In the genomic region with DNA sequence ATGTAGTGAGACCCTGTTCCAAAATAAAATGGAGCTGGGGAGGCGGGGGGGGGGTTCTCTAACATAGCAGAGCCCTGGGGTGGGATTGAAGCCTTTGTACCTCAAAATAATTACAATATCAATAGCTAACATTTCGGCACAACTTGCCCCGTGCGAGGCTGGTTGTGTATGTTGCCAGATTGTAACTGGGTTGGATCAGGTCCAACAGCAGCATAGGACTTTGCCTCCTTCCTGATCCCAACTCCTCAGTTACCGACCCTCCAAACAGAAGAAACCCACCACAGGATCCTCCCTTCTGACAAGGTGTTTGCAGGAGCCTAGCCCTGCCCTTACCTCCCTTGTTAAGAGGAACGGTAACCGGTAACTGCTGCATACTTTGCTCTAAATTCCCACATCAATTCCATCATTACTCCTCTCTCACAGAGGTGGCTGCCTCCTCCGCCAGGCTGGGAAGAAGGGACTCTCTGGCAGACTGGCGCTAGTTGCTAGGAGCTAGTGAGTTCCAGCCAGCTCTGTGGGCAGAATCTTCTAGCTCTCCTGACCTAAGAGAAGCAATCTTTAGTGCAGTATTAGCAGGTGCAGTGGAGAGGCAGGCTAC, we compare ENCODE assay signal across 16 mouse cellular contexts. TPM values are rescaled to one million over a fixed set of nuclear protein-coding genes. Genes with fewer than 3 reads are reported as not detected.
DNase-seq lines count a peak whose midpoint lies in the region; ATAC-seq and TF ChIP-seq lines count a peak whose summit lies in the region.
"Had no signal": no experiment of that assay in that cellular context is flagged by ENCODE, and none has a peak within 500 bp of the region (broad histone marks: within the 10 kb centered on the region; RNA-seq: fewer than 3 reads in every experiment).

No protein-coding gene starts in this region.

- no peak for TF ChIP-seq POLR2A in MEL (IDR thresholded peaks at IDR 0.05; ENCODE audit: control insufficient read depth in 1 of 2, insufficient read depth in 1 of 2, low read depth in 1 of 2, low read length in 2 of 2, poor library complexity in 1 of 2)

- H3K27ac ChIP-seq in forebrain, embryonic 15.5 days (replicated peaks), result peak overlapping the region; percentile 39
- H3K27ac ChIP-seq in forebrain, embryonic 12.5 days, result no peak overlapping the region
- H3K27ac ChIP-seq in left cerebral cortex, adult 2 months, result peak overlapping the region; percentile 34
- H3K27ac ChIP-seq in MEL (ENCODE audit: control insufficient read depth, low read depth, low read length), result no peak overlapping the region
- H3K27ac ChIP-seq: midbrain, embryonic 12.5 days had no signal

- 0 out of 2 replicates have a peak, but pooled peaks cover 3% of the 10 kb centered on the region for H3K36me3 ChIP-seq in forebrain, embryonic 15.5 days
- no peaks in the 10 kb centered on the region for H3K36me3 ChIP-seq in forebrain, embryonic 12.5 days (replicated peaks)
- peaks cover 0 to 30% of the 10 kb centered on the region in 2 experiments; a peak in 2 of 4 replicates for H3K36me3 ChIP-seq in MEL (ENCODE audit: control insufficient read depth in 1 of 2, insufficient read depth in 2 of 2, low read length in 2 of 2)

- H3K27me3 ChIP-seq in forebrain, embryonic 15.5 days, result no peaks in the 10 kb centered on the region
- no peaks in the 10 kb centered on the region; the same call in 1 of the 2 replicates for H3K27me3 ChIP-seq in forebrain, embryonic 12.5 days
- H3K27me3 ChIP-seq in MEL (ENCODE audit: control insufficient read depth in 1 of 2, insufficient read depth in 2 of 2, low read length in 2 of 2), result no peaks in the 10 kb centered on the region
- H3K27me3 ChIP-seq: heart, embryonic 15.5 days; Patski had no signal

- TF ChIP-seq CTCF in left cerebral cortex, adult 2 months (IDR thresholded peaks at IDR 0.05), result no peak
- TF ChIP-seq CTCF in MEL (IDR thresholded peaks at IDR 0.05 in 2 of 3, conservative IDR thresholded peaks at IDR 0.05 in 1 of 3; ENCODE audit: control insufficient read depth in 1 of 3, insufficient read depth in 1 of 3, low read depth in 2 of 3, low read length in 3 of 3, poor library complexity in 1 of 3, severe bottlenecking in 1 of 3), result no peak

- no peaks in the 10 kb centered on the region for H3K79me2 ChIP-seq in MEL (ENCODE audit: control insufficient read depth, insufficient read depth, low read length, poor library complexity)

- 35% methylated on average over 9 of the region's 9 CpGs for WGBS in forebrain, embryonic 15.5 days
- WGBS in forebrain, embryonic 12.5 days, result 58% methylated on average over 9 of the region's 9 CpGs

- intact Hi-C loops in left cerebral cortex, adult 2 months (cut with DNase I), result no loop called here

- H3K4me1 ChIP-seq in forebrain, embryonic 15.5 days, result peaks cover 19% of the 10 kb centered on the region
- 0 out of 2 replicates have a peak, but pooled peaks cover 4% of the 10 kb centered on the region for H3K4me1 ChIP-seq in forebrain, embryonic 12.5 days
- peaks cover 11 to 37% of the 10 kb centered on the region in 2 experiments for H3K4me1 ChIP-seq in MEL (ENCODE audit: control insufficient read depth in 1 of 2, insufficient read depth in 2 of 2, low read length in 2 of 2)

- ATAC-seq in forebrain, embryonic 15.5 days (replicated peaks), result no peak
- no peak for ATAC-seq in forebrain, embryonic 12.5 days (ENCODE audit: low FRiP score)
- no peak for ATAC-seq in erythroid progenitor cell, adult 5-6 weeks (replicated peaks; ENCODE audit: low FRiP score, poor library complexity, severe bottlenecking)
- ATAC-seq: Patski had no signal

- H3K4me2 ChIP-seq in forebrain, embryonic 15.5 days (replicated peaks), result no peak overlapping the region
- H3K4me2 ChIP-seq in forebrain, embryonic 12.5 days, result no peak overlapping the region
- H3K4me2 ChIP-seq: heart, embryonic 15.5 days; midbrain, embryonic 12.5 days had no signal

- no peak overlapping the region for H3K9ac ChIP-seq in forebrain, embryonic 15.5 days (replicated peaks)
- no peak overlapping the region for H3K9ac ChIP-seq in forebrain, embryonic 12.5 days
- H3K9ac ChIP-seq in MEL (ENCODE audit: control insufficient read depth, low read depth, low read length, poor library complexity, severe bottlenecking), result no peak overlapping the region
- H3K9ac ChIP-seq: heart, embryonic 15.5 days; midbrain, embryonic 12.5 days had no signal

- H3K4me3 ChIP-seq in forebrain, embryonic 15.5 days, result no peak overlapping the region
- H3K4me3 ChIP-seq in forebrain, embryonic 12.5 days (replicated peaks), result no peak overlapping the region
- H3K4me3 ChIP-seq in left cerebral cortex, adult 2 months, result 0 out of 2 replicates have a peak overlapping the region, but pooled peaks have one; percentile 11
- H3K4me3 ChIP-seq in MEL (ENCODE audit: control insufficient read depth in 1 of 2, insufficient read depth in 1 of 2, low read depth in 2 of 2, low read length in 2 of 2), result peak overlapping the region; percentile 22 to 48; a peak in 2 of 4 replicates
- H3K4me3 ChIP-seq: heart, embryonic 15.5 days; midbrain, embryonic 12.5 days had no signal

- DNase-seq in left cerebral cortex, adult 2 months (ENCODE audit: extremely low spot score in 1 of 2, low spot score in 2 of 2), result peak; percentile 38 to 56
- DNase-seq in left cerebral cortex, adult 8-10 months (ENCODE audit: low spot score in 2 of 2), result no peak
- DNase-seq in MEL (ENCODE audit: low read depth, low spot score), result no peak
- DNase-seq in cerebellum, postnatal 36 days, result peak; percentile 32 to 43
- DNase-seq in adrenal gland, postnatal 36 days, result no peak
- DNase-seq: adrenal gland, postnatal 10 days; B cell, adult 2 months; kidney, adult 8-10 months; layer of hippocampus, adult 9-11 months; lung, adult 2 months had no signal

- no peaks in the 10 kb centered on the region for H3K9me3 ChIP-seq in forebrain, embryonic 15.5 days
- H3K9me3 ChIP-seq in forebrain, embryonic 12.5 days, result no peaks in the 10 kb centered on the region
- no peaks in the 10 kb centered on the region for H3K9me3 ChIP-seq in MEL (replicated peaks; ENCODE audit: insufficient read depth, low read length)
- H3K9me3 ChIP-seq: heart, embryonic 15.5 days; midbrain, embryonic 12.5 days had no signal

- TF ChIP-seq EP300 in MEL (IDR thresholded peaks at IDR 0.05; ENCODE audit: low read depth in 1 of 2, low read length in 2 of 2), result no peak

- TF ChIP-seq RAD21 in MEL (IDR thresholded peaks at IDR 0.05; ENCODE audit: low read depth, low read length), result no peak

TF ChIP-seq in MEL, 35 proteins besides CTCF, POLR2A, EP300 and RAD21:
- no peak for TF ChIP-seq POLR2AphosphoS5 (IDR thresholded peaks at IDR 0.05; ENCODE audit: borderline replicate concordance, low read depth, low read length)
- TF ChIP-seq USF2 (IDR thresholded peaks at IDR 0.05; ENCODE audit: borderline replicate concordance in 1 of 2, insufficient read depth in 1 of 2, low read depth in 1 of 2, low read length in 2 of 2), result no peak
- no peak for TF ChIP-seq HCFC1 (IDR thresholded peaks at IDR 0.05; ENCODE audit: low read depth, low read length)
- TF ChIP-seq USF1 (IDR thresholded peaks at IDR 0.05; ENCODE audit: low read depth, low read length), result no peak
- no peak for TF ChIP-seq UBTF (IDR thresholded peaks at IDR 0.05; ENCODE audit: borderline replicate concordance, insufficient read depth, low read depth, low read length)

RNA-seq across cellular contexts. Expression of gene Crebrf, which starts 6.4 kb away (rescaled TPM):
- polyA plus RNA-seq in forebrain, embryonic 15.5 days (2015; fragmentation: Nextera tagmentation; extraction: Ambion mirVana), result 14.9 and 16.8 TPM in 2 replicates
- 7.6 and 8.4 TPM in 2 replicates for polyA plus RNA-seq in forebrain, embryonic 12.5 days (2016; fragmentation: Nextera tagmentation; extraction: Ambion mirVana)
- total RNA-seq in left cerebral cortex, adult 2 months (2021), result 100 to 1,000 TPM; 150 TPM
- total RNA-seq in left cerebral cortex, adult 8-10 months (2022), result 100 to 1,000 TPM; 167 to 219 (median 192) TPM
- total RNA-seq in MEL (2012; rRNA removed), result 2.9 and 3.8 TPM in 2 replicates
- 1 to 10 TPM in 1 of 2 experiments, not detected in 1; 1.3 TPM for polyA plus RNA-seq in MEL (2012; ENCODE audit: insufficient read depth in 1 of 2, insufficient read length in 2 of 2, low read depth in 1 of 2, low replicate concordance in 2 of 2, missing spikeins in 1 of 2)
- 9.6 and 17.7 TPM in 2 replicates for total RNA-seq in erythroid progenitor cell, adult 5-6 weeks (2015; ENCODE audit: low replicate concordance)
- 10.4 and 25.2 TPM in 2 replicates for total RNA-seq in erythroid progenitor cell, adult 5-6 weeks (2017; ENCODE audit: low replicate concordance)
- 10 to 100 TPM; 64.7 to 78.0 TPM for total RNA-seq in adrenal gland, postnatal 36 days (2021)

RNA-seq across cellular contexts. Expression of gene Atp6v0e, which starts 46.1 kb away (rescaled TPM):
- polyA plus RNA-seq in forebrain, embryonic 15.5 days (2015; fragmentation: Nextera tagmentation; extraction: Ambion mirVana), result 140 TPM in 2 replicates
- polyA plus RNA-seq in forebrain, embryonic 12.5 days (2016; fragmentation: Nextera tagmentation; extraction: Ambion mirVana), result 94.5 and 104 TPM in 2 replicates
- 10 to 100 TPM; 39.2 to 44.6 TPM for total RNA-seq in left cerebral cortex, adult 2 months (2021)
- 10 to 100 TPM; 34.5 to 46.9 (median 43.4) TPM for total RNA-seq in left cerebral cortex, adult 8-10 months (2022)
- 163 and 173 TPM in 2 replicates for total RNA-seq in MEL (2012; rRNA removed)
- polyA plus RNA-seq in MEL (2012; ENCODE audit: insufficient read depth in 1 of 2, insufficient read length in 2 of 2, low read depth in 1 of 2, low replicate concordance in 2 of 2, missing spikeins in 1 of 2), result 100 to 1,000 TPM in 1 of 2 experiments, not detected in 1; 200 TPM
- 77.1 and 104 TPM in 2 replicates for total RNA-seq in erythroid progenitor cell, adult 5-6 weeks (2015; ENCODE audit: low replicate concordance)
- 81.9 and 122 TPM in 2 replicates for total RNA-seq in erythroid progenitor cell, adult 5-6 weeks (2017; ENCODE audit: low replicate concordance)
- 100 to 1,000 TPM; 193 to 224 TPM for total RNA-seq in adrenal gland, postnatal 36 days (2021)

Comparison
In these comparisons a context has a peak if more than half of its experiments do, and no peak if none do; other contexts are left out.
1. H3K27ac ChIP-seq: peak in forebrain, embryonic 15.5 days (single experiment) and left cerebral cortex, adult 2 months (single experiment); none in forebrain, embryonic 12.5 days (single experiment) and MEL (single experiment).
2. DNase-seq: peak in left cerebral cortex, adult 2 months (2 of 2) and cerebellum, postnatal 36 days (2 of 2); none in left cerebral cortex, adult 8-10 months (0 of 2), MEL (single experiment) and adrenal gland, postnatal 36 days (0 of 2).
3. H3K4me3 ChIP-seq: peak in left cerebral cortex, adult 2 months (single experiment) and MEL (2 of 2); none in forebrain, embryonic 15.5 days (single experiment) and forebrain, embryonic 12.5 days (single experiment).